Mouse (Mus musculus): Measurements from ENCODE around the gene Lhx4.

DNA sequence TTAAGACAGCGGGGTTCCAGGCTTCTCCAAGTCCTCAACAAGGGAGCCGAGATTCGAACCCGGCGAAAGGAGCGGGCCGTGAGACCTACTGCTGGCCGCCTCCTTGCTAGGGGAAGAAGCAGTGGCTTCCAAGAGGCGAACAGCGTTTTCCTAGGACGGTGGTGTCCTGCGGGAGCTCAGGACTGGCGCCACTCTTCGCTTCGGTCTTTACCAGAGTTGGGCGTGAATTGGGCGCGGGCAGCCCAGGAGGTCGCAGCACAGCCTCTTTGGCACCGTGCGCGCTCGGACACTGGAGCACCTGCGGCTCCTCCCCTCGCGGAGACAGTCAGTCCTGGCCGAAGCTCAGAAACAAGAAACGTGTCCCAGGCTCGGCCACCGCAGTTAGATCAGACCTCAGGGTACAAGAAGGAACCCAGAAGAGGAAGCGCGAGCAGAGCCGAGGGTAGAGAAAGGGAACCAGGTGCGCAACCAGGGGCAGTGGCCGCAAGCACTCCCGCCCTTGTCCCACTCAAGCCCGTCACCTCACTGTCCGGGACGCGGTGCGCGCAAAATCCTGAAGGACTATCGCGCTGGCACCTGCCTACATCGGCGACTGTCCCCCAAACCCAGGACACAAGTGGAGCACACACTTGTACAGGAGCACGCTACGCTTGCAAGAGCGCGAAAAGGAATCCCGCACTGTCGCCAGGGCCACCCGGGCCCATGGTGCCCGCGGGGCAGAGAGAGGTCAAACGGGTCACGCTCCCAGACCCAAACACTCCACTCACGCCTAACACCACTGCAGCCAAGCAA is 14.3 kb downstream of the Lhx4 start:
- TF ChIP-seq CTCF (IDR thresholded peaks at IDR 0.05; ENCODE audit: control insufficient read depth, insufficient read depth, insufficient read length) (no peak), MYOG (IDR thresholded peaks at IDR 0.05; ENCODE audit: control insufficient read depth, extremely low read depth, insufficient read length) (no peak), USF1 (IDR thresholded peaks at IDR 0.05; ENCODE audit: low read depth) (no peak), FOSL1 (IDR thresholded peaks at IDR 0.05; ENCODE audit: insufficient read depth, low read length, poor library complexity, severe bottlenecking) (no peak)
